In the genomic region with DNA sequence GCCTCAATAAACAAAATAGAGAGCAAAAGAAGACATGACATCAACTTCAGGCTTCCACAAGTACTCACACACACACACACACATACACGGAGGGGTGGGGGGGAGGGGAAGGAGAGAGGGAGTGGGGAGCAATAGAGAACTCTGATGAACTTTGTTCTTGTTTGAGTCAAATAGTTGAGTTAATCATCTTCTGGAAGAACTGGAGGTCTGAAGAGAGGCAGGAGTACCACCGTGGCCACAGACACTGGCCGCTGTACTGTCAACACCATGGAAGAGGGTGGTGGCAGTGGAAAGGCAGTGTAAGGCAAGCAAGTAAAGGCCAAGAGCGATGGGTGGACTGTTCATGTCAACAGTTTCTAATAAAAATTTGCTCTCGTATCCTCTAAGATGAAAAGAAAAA, we compare ENCODE assay signal across 22 mouse cellular contexts.
"Had no signal": no experiment of that assay in that cellular context is flagged by ENCODE, and none has a peak within 500 bp of the region (broad histone marks: within the 10 kb centered on the region; RNA-seq: fewer than 3 reads in every experiment).

No protein-coding gene starts in this region.

- ATAC-seq: inflammation-experienced regulatory T-cells, adult 6 months; intestine, embryonic 16.5 days; midbrain, embryonic 13.5 days; midbrain, embryonic 16.5 days had no signal

- H3K27me3 ChIP-seq: limb, embryonic 12.5 days; limb, embryonic 15.5 days; lung, embryonic 15.5 days; megakaryocyte, embryonic 14.5 days; midbrain, embryonic 13.5 days; neural tube, embryonic 13.5 days had no signal

- H3K36me3 ChIP-seq: limb, embryonic 12.5 days; limb, embryonic 15.5 days; lung, embryonic 15.5 days; midbrain, embryonic 10.5 days; midbrain, embryonic 13.5 days; neural tube, embryonic 13.5 days had no signal

- H3K9me3 ChIP-seq: limb, embryonic 12.5 days; limb, embryonic 15.5 days; lung, embryonic 15.5 days; megakaryocyte, embryonic 14.5 days; midbrain, embryonic 10.5 days; midbrain, embryonic 13.5 days; neural tube, embryonic 13.5 days had no signal

- H3K4me1 ChIP-seq: limb, embryonic 12.5 days; limb, embryonic 15.5 days; lung, embryonic 15.5 days; midbrain, embryonic 10.5 days; midbrain, embryonic 13.5 days; neural tube, embryonic 13.5 days had no signal

- H3K9ac ChIP-seq: limb, embryonic 12.5 days; limb, embryonic 15.5 days; lung, embryonic 15.5 days; midbrain, embryonic 13.5 days; neural tube, embryonic 13.5 days had no signal

- H3K27ac ChIP-seq: limb, embryonic 12.5 days; limb, embryonic 15.5 days; lung, embryonic 15.5 days; midbrain, embryonic 10.5 days; midbrain, embryonic 13.5 days; neural tube, embryonic 13.5 days had no signal

- DNase-seq: kidney, adult 18-20 months; kidney, postnatal 10 days; kidney, postnatal 4 days; left cerebral cortex, postnatal 4 days; lung, adult 18-20 months; lung, postnatal 10 days; lung, postnatal 36 days; retina, postnatal 1 day; right cerebral cortex, postnatal 25 days; thymus, adult 18-20 months; thymus, postnatal 36 days had no signal

- H3K4me3 ChIP-seq: limb, embryonic 12.5 days; limb, embryonic 15.5 days; lung, embryonic 15.5 days; megakaryocyte, embryonic 14.5 days; midbrain, embryonic 10.5 days; midbrain, embryonic 13.5 days; myocyte; neural tube, embryonic 13.5 days had no signal

- H3K4me2 ChIP-seq: limb, embryonic 12.5 days; limb, embryonic 15.5 days; lung, embryonic 15.5 days; midbrain, embryonic 13.5 days; neural tube, embryonic 13.5 days had no signal
